Mouse (Mus musculus): ENCODE results near the gene Tada2a.

GRCm38 (mm10) chr11:84145201-84145798 lies 15.9 kb upstream of the Tada2a start:
- no peak for TF ChIP-seq CTCF (IDR thresholded peaks at IDR 0.05; ENCODE audit: low read depth)
- no peak for TF ChIP-seq EP300 (IDR thresholded peaks at IDR 0.05; ENCODE audit: low read depth)

Measured in liver, postnatal 0 days (tissue).